Mouse (Mus musculus) spleen, adult 12 weeks (tissue): Measurements from ENCODE around the gene Ffar3.

Experiments used
- DNase-seq: peaks from one replicate; pipeline ENCODE4 v3.0.0; 2022; ENCODE audit warnings: low spot score

Ffar3 gene

DNA sequence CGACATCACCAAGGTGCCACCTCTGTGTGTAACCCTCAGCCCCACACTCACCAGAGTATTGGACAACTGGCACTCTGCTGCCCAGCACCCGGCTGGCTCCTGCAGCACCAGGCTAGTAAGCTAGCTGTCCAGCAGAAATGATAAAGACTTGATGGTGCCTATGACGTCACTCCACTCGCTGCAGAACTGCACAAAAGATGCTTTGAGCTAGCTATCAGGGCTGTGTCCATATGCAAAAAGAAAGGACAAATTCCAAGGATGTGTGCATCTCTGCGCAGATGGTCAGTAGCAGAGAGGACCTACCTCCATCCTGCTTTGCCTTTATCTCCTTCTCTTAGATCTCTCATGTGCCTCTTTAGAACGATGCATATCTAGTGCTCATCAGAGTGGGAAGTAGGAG lies at the start of gene Ffar3:
Ffar3 (minus strand) TSS at position 101 of the 400 bp plus-strand sequence.
- no peak for DNase-seq

DNA sequence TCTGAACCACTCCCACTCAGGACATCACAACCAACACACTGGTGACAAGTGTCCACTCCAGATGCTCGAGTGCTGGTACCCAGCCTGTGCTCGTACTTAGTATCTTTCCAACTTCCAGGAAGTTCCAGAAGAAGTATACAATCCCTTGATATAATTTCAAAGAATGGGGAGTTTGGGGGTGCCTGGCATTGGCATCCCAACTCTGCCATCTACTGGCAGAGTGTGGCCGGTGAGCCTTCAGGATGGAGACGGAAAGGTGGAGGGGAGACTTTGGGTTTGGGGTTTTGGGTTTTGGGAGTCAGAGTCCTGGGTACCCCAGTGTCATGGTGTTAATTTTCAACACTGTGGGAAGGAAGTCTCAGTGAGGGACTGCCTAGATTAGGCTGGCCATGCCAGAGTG lies 48.1 kb upstream of the Ffar3 start:
- peak; percentile 8 for DNase-seq

DNA sequence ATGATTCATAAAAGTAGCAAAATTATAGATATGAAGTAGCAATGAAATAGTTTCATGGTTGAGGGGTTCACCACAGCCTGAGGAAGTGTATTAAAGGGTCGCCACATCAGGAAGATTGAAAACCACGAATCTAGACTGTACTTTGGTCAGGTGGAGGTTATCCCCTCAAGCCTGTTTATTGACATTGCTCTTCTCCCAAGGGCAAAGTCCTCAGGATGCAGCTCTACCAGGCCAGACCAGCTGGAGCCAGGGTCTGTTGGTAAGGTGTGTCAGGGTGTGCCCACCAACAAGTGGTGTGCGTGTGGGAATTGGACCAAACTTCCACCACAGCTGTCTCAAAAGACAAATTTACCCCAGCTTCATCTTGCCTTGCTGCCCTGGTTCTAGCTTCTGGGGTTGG lies 39.2 kb upstream of the Ffar3 start:
- DNase-seq, result no peak

DNA sequence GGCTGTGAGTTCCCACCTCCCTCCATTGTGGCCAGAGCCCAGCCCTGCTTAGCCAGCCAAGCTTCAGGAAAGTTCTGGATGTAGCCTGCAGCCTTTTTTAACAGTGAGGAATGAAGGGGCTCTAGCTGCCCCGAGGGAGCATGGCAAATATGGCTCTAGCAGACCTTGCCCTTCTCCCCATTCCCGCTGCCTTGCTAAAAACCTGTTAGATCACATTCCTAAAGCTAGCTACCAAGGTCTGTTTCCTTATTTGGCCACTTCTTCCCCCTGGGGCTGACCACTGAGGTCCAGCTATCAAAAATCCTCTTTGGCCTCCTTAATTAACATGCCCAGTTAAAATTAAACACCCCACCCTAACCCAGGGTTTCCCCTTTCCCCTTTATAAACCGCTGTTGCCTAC lies 36.5 kb upstream of the Ffar3 start:
- no peak for DNase-seq

DNA sequence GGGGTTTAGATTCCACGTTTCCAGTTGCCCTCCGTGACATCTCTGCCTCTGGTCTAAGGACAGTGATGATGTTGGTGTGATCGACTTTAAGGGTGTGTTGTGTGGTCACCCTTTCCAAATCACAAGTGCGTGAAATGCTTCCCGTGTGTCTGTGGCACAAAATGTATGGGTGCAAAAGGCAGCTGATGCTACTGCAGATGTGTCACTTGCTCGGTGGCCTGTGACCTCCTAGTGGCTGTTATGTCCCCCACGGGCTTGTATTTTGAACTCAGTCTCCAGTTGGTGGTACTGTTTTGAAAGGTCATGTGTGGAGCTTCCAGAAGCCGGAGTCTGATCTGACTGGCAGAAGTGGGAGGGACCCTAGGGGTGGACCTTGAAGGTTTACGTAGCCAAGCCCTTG lies 35.8 kb upstream of the Ffar3 start:
- no peak for DNase-seq

DNA sequence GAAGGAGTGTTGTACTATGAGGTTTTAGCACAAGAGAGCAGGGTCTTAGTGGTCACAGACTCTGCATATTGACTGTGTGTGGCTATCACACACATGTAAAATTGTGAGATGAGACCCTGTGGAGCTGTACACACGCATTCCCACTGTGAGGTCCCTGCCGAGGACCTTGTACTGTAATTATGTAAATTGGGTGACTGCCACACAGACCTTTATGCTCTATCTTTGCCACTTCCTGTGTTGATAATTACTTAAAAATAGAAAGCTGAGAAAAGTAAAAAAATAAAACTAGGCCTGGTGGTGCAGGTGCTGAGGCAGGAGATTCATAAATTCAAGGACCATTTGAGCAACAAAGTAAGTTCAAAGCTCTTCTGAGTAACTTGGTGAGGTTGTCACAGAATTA lies 34.7 kb upstream of the Ffar3 start:
- no peak for DNase-seq

DNA sequence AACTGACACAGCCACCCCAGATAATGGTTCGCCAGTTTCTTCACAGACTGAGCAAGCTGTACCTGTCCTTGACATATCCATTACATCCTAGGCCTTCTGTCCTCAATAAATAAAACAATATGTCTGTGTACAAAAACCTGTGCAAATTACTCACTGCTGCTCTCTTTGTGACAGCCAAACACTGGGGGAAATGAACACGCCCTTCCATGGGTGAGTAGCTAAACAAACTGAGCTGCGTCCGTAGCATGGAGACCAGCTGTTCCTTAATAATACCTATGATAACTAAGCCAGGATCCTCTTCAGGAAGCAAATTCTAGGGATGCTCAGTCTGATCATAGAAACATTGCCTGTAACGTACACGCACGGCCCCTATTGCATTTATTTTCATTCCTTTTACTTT lies 32.8 kb upstream of the Ffar3 start:
- no peak for DNase-seq

DNA sequence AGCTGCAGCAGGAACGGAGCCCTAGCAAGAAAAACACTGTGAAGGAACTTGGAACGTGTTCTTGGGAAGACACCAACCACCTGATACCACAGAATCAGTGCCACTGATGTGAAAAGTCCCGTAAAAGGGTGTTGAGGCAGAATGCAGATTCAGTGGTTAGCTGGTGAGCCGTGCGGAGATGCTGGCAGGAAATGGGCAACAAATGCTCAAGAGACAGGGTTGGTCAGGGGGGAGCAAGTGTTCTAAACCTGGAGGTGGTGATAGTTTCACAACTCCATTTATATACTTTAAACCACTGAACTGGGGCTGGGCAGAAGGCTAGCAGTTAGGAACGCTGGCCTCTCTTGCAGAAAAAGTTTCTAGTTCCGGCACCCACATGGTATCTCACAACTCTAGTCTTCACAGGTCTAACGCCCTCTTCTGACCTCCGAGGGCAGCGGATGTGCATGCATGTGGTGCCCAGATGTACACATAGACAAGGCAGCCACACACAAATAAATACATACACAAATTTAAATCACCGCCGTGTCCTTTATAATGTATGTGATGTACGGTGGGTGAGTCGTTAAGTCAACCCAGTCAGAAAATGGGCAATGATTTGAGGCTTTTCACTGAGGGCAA lies 31.7 kb upstream of the Ffar3 start:
- DNase-seq, result peak; percentile 32

DNA sequence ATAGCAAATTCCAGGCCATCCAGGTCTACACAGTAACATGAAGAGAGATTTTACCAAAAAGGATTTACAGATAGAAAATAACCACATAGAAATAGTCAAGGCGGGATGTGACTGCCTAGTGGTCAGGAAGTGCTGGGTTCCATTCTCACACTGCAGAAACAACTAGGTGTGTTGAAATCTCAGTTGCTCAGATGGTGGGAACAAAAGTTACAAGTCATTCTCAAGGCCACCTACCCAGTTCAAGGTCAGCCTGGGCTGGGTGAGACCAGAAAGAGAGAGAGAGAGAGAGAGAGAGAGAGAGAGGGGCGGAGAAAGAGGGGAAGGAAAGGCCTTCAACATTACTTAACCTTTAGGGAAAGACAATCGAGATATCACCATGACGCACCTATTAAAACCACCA lies 30.9 kb upstream of the Ffar3 start:
- no peak for DNase-seq

DNA sequence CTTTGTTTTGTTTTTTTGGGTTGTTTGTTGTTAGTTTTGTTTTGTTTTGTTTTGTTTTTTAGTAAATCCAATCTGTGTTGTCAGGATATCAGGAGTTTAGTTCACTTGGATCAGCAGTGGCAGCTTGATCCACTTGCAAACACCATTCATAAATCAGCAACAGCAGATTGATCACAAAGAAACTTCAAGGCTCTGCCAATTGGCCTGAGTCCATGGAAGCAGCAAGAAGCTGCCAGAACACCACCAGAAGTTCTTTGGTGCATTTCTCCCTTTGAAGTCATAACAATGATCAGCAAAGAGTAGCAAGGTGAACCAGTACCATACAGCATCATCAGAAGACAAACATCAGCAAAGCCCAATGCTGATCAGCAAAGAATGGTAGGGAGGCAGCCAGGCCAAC lies 28.1 kb upstream of the Ffar3 start:
- no peak for DNase-seq

DNA sequence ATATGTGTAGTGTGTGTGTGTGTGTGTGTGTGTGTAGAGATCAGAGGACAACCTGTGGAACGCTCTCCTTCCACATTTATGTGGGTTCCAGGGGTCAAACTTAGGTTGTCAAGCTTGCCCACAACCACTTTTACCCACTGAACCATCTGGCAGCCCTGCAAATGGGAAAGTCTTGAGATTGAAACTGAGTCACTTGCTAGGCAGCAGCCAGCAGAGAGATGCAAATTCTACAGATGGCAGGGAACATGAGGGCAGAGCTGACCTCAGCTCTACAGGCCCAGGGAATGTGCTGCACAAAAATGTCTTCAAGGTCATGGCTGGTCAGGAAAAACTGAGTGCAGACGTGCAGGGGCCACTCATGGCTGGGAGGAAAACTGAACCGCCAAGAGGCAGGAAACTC lies 25.4 kb upstream of the Ffar3 start:
- no peak for DNase-seq

DNA sequence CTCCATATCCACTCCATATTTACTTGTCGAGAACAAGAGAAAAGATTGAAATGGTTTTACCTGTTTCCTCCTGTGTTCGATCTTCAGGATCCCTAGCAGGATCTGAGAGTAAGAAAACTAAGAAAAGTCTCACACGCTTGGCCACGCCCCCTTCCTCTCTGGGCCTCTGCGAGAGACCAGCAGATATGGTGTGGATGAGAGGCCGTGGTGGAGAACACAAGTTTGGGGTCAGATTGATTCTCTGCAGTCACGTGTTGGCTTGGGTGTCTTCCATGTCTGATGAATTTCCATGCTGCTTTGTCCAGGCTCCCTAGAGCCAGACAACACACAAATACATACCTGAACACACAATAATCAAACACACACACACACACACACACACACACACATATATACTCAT lies 24.2 kb upstream of the Ffar3 start, which contains the start of gene Cd22:
Cd22 (minus strand) TSS at position 167 of the 400 bp plus-strand sequence.
- DNase-seq, result no peak

DNA sequence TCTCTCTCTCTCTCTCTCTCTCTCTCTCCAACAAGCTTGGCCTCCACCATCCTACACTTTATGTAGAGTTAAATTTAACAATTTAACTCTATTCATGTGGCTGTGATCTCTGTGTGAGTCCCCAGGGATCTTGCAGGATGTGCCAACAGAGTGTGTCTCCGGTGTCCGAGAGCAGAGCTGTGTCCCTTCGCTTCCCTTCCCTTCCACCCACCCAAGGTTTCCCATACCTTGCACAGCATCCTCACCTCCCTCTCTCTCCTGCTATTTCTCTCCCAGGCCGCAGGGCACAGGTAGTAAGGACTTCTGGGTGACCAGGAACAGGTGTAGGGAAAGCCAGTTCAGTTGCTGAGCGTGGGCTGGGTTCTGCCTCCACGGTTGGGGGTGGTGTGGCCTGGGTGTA lies 23.0 kb upstream of the Ffar3 start:
- DNase-seq, result no peak

DNA sequence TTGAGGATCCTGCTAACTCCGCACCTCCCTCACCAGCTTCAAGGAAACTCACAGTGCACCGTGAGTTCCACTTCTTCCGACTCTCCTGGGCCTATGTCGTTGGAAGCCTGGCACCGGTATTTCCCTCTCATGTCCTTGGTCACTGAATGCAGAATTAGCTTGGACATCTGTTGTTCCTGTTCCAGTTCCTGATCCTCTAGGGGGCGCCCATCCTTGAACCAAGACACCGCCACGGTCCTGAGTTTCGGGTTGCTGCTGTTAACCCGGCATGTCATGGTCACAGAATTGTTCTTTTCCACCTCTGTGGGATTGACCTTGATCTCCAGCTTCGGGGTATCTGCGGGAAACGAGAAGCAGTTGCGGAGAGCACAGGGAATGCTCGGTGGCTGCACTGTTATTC lies 17.1 kb upstream of the Ffar3 start:
- peak; percentile 30 for DNase-seq

DNA sequence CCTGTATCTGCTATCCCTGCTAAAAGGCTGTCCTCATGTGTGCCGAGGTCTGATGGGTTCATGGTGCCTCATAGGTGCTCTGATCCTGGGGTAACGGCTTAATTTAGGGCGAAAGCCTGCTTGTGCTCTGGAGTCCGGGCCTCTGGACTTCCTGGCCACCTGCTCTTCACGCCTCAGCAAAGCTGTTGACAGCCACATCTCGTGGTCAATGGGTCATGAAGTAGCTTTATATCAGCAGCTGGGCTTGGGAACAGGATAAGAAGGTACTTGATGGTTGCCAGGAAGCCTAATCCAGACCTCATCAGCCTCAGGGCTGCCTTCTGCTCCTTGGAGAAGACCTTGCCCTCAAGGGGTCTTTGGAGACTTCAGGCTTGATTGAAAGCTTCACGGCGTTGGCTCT lies 7.4 kb upstream of the Ffar3 start:
- DNase-seq, result no peak

DNA sequence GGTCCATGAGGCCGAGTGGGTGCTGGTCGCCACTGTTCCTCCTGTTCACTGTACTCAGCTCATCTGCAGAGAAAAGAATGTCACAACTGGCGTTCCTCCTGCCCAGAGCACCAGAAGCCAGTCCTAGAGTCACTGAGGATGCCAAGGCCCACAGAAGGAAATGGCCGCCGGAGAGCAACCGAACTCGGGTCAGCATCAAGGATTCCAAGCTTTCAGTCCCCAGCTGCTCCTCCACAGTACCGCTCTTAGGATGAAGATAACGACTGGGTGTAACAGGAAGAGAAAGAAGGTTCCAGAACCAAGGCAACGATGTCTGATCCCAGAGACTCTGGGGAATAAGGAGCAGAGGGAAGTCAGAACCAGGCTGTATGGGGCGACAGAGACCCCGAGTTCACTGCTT lies 5.5 kb upstream of the Ffar3 start, which contains the start of gene Ffar1:
Ffar1 (minus strand) TSS at position 101 of the 400 bp plus-strand sequence.
- no peak for DNase-seq

DNA sequence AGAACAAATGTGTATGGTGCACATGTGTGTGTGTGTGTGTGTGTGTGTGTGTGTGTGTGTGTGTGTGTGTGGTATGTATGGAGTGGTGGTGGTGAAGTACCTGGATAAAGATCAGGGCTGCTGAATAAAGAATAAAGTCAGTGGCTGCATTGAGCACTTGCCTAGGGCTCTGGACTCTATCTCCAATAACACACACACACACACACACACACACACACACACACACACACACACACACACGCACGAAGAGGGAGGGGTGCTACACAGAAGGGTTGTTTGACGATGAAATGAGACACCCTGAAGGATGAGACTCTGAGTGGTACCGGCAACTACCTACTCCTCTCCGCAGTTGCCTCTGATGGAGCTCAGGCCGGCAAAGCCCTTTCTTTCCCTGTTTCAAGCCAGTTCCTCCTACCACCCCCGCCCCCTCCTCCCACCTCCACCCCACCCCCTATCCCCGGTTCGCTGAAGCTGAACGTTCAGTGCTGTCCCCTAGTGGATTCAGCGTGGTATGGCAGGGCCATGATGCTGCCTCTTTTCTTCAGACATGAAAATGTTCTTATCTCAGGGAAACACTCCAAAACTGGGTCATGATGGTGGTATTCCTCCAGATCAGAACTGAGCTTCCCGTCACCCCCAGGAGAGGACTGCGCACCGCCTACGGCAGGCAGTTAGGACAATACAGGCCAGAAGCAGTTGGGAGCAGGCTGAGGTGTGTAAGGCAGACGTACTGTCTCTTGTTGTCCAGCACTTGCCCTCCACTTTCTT lies 3.8 kb upstream of the Ffar3 start:
- no peak for DNase-seq

DNA sequence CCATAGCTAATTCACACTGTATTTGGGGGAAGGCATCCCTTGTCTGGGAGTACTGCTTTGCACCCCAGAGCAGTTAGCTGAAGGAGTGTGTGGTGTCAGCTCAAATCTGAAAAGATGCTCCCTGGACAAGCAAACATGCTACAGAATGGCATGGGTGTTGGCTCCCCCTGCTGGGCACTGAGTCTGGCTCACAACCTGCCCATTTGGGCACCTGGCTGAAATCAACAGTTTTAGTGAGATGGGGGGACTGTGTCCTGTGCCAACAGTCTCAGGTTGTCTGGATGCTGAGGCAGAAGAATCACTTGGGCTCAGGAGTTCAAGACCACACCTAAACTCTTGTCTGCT lies 3.3 kb upstream of the Ffar3 start:
- DNase-seq, result peak; percentile 62

DNA sequence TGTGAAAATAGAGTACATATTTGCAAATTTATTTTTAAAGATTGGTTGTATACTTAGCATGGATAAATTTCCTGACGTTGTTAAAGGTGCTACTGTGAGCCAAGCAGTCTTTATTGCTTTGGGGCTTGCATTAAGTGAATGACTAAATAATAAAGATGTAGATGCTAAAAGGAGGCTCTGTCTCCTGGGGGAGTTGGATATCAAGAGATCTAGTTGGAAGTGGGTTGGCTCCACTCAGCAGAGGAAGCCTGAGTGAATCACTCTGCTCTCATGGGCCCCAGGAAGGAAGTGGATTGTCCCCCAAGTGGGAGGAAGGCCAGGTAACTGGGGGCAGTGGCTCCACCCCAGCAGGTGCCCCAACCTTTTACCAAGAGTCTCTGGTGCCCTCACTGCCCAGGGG lies 1.8 kb upstream of the Ffar3 start:
- DNase-seq, result no peak

DNA sequence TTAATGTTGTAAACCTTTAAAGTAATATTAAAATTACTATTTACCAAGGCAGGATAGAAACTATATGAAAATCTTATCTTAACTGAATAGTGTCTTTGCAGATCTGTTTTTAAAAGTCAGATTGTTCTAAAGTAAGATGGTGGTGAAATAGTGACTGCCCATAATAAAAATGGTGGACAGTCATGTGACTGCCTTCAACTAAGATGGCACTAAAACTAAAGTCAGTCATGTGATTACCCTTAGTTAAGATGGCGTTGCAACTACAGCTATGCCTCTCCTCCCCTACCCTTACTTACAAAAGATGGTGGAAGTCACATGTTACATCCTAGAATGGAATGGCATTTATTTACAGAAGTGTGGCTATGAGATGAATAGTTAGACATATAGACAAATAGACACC lies 4.6 kb downstream of the Ffar3 start:
- no peak for DNase-seq

DNA sequence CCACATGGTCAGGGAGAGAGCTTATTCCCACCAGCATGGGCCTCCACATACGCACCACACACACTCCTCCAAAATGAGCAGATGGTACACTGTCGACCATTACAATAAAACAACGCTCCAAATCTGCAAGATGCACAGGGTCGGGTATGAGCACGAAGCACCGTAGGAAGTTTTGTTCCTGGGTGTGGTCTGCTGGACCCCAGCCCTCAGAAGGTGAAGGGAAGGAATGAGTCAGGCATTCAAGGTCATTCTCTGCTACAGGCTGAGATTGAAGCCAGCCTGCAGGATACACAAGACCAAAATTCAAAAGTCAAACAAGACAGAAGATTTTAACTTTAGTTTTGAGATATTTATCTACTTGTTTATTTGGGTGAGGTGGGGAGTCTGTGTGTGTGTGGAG lies 8.0 kb downstream of the Ffar3 start:
- no peak for DNase-seq

DNA sequence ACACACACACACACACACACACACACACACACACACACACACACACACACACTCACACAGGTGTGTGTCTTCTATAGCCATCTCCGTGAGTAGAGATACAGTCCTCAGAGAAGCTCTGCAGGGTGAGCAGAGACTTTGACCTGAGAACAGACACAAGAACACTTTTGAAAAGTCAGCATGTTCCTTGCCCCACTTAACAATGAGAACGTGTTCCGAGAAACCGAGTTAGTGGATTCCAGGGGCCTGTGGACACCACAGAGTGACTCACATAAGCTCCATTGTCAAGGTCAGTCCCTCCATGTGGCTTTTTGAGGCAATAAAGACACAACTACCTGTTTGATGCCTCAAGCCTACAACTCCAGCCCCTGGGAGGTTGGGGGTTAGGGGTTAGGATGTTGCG lies 8.6 kb downstream of the Ffar3 start:
- DNase-seq, result no peak

DNA sequence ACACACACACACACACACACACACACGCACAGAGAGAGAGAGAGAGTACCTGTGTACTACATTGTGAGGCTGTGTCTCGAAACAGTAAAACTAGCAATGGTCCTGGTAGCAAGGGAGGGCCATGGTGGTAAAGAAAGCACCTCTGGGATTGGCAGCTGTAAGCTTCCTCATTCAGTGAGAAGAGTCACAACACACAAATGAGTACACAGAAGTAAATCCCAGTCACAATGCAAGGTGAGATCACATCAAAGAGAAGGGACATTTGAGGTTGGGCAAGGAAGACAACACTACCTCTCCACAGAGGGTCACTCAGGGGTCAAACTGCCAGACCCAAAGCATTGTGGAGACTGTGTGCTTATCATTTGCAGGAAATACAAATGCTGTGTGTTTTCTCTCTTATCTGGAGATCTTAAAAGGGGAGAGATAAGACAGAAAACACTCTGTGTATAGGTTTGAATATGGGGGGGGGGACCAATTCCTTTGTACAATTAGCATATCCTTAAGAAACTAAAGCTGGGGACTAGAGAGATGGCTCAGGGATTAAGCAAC lies 9.4 kb downstream of the Ffar3 start:
- DNase-seq, result no peak
